Mouse (Mus musculus) midbrain, embryonic 14.5 days (tissue): Measurements from ENCODE around the gene Tcp10c. TPM values are rescaled to one million over a fixed set of nuclear protein-coding genes. Genes with fewer than 3 reads are reported as not detected.
"Not testable (repeated sequence)": the region's sequence is repeated elsewhere in the genome, so short reads cannot be mapped to it uniquely, and the experiment has no call there.

Experiments used
- ATAC-seq: fragments of 200-750 bp; cut with Nextera tagmentation; 2 replicates; pipeline ENCODE4 v1.8.0; 2017; ENCODE audit warnings: moderate number of reproducible peaks, moderate library complexity; ENCODE audit not compliant: low FRiP score, low TSS enrichment
- DNase-seq: peaks from one replicate; pipeline ENCODE4 v3.0.0-alpha.2; 2015
- H3K27ac ChIP-seq: fragments of 300-500 bp; sonication (generic); replicated peaks from 2 replicates; pipeline ENCODE4 v1.5.1; 2014; ENCODE audit warnings: mild to moderate bottlenecking, low read depth, low read length, moderate library complexity
- H3K27me3 ChIP-seq: fragments of 300-500 bp; sonication (generic); 2 replicates; pipeline ENCODE4 v1.6.1; 2014; ENCODE audit warnings: low read length, control low read depth, mixed read lengths; ENCODE audit not compliant: control insufficient read depth, insufficient read depth
- H3K36me3 ChIP-seq: fragments of 300-500 bp; sonication (generic); 2 replicates; pipeline ENCODE4 v1.6.1; 2014; ENCODE audit warnings: low read length, control low read depth; ENCODE audit not compliant: control insufficient read depth, insufficient read depth
- H3K4me1 ChIP-seq: fragments of 300-500 bp; sonication (generic); 2 replicates; pipeline ENCODE4 v1.6.1; 2014; ENCODE audit warnings: mild to moderate bottlenecking, antibody characterized with exemption, low read length, control low read depth; ENCODE audit not compliant: control insufficient read depth, insufficient read depth
- H3K4me2 ChIP-seq: fragments of 300-500 bp; sonication (generic); 2 replicates; pipeline ENCODE4 v1.6.1; 2014; ENCODE audit warnings: mild to moderate bottlenecking, low read length, moderate library complexity
- H3K4me3 ChIP-seq: fragments of 300-500 bp; sonication (generic); replicated peaks from 2 replicates; pipeline ENCODE4 v1.5.1; 2014; ENCODE audit warnings: low read depth, low read length
- H3K9ac ChIP-seq: fragments of 300-500 bp; sonication (generic); replicated peaks from 2 replicates; pipeline ENCODE4 v1.6.1; 2014; ENCODE audit warnings: mild to moderate bottlenecking, low read length, moderate library complexity
- H3K9me3 ChIP-seq: fragments of 300-500 bp; sonication (generic); 2 replicates; pipeline ENCODE4 v1.6.1; 2016; ENCODE audit warnings: low read length, control low read depth, mixed read lengths; ENCODE audit not compliant: control insufficient read depth
- WGBS: fragments of 180-500 bp; shearing (Covaris S2); extraction: QIAGEN DNeasy Blood & Tissue Kit; methylation state at CpG from one replicate; pipeline ENCODE4 v1.1.7; 2014; 5-methylcytosine and 5-hydroxymethylcytosine counted together
- polyA plus RNA-seq: library from polyadenylated mRNA; unstranded; fragments of >200 nt; fragmentation: Nextera tagmentation; extraction: Ambion mirVana; gene quantifications from 2 replicates; pipeline ENCODE4 v1.2.1, GENCODE M21; 2014

Gene Tcp10c
- polyA plus RNA-seq, 1 experiment from 2014 or later = not detected

DNA sequence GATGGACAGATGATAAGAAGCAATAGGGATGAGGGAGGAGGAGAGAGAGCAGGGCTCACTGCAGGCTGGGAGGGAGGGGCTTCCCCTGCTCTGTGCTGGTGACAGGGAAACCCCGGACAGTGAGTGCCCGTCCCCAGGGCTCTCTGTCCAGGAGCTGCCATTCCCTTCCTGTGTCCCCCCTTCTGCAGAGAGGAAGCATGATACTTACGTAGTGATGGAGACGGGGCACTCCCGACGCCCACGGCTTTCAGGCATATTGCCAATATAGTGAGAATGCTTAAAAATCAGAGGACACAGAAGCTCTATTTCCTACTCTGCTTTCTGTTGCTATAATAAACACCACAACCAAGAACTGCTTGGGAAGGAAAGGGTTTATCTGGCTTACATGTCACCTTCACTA lies 14.3 kb downstream of the Tcp10c start:
- DNase-seq, H3K4me1 ChIP-seq, H3K27me3 ChIP-seq, H3K4me2 ChIP-seq, H3K9ac ChIP-seq, H3K4me3 ChIP-seq, H3K9me3 ChIP-seq, H3K27ac ChIP-seq, ATAC-seq, H3K36me3 ChIP-seq: not testable (repeated sequence)
- 93% methylated on average over 7 of the region's 7 CpGs for WGBS

DNA sequence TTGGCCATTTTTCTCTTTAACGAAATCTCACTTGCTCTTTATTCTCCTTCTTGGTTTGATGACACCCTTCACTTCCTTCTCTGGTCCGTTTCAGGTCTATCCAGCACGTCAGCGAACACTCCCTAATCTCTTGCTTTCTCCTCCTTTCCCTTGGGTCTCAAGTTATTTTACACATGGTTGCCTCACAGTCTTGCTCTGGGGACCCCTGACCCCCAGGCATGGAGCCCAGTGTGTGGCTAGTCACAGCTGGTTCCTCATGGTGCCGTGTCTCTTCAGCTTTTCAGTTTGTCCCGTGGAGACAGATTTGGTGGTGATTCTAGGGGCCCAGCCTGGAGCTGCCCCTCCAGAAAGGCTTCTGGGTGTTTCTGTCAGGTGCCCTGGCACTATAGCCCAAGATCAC lies 16.4 kb downstream of the Tcp10c start:
- ATAC-seq, H3K4me1 ChIP-seq, H3K27me3 ChIP-seq, H3K4me2 ChIP-seq, H3K36me3 ChIP-seq, H3K9me3 ChIP-seq, H3K9ac ChIP-seq, H3K27ac ChIP-seq, H3K4me3 ChIP-seq, DNase-seq: not testable (repeated sequence)
- WGBS = 64% methylated on average over 3 of the region's 6 CpGs

DNA sequence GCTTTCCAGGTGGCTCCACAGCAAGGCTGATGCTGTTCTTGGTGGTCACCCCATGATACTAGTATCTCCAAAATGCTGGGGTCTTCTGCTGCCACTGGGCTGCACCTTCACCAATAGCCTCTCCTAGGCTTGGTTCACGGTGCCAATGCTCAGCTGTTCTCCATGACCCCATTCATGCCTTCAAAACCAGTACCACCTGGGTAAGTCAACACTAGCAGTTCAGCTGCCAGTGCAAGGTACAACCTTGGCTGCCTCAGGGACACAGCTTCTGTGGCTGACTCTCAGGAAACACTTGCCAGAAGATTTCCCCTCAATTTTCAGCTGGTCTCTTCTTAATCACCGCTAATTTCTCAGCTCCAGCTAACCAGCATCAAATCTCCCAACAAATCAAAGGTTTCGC lies 24.0 kb downstream of the Tcp10c start:
- H3K27ac ChIP-seq, DNase-seq: not testable (repeated sequence)

DNA sequence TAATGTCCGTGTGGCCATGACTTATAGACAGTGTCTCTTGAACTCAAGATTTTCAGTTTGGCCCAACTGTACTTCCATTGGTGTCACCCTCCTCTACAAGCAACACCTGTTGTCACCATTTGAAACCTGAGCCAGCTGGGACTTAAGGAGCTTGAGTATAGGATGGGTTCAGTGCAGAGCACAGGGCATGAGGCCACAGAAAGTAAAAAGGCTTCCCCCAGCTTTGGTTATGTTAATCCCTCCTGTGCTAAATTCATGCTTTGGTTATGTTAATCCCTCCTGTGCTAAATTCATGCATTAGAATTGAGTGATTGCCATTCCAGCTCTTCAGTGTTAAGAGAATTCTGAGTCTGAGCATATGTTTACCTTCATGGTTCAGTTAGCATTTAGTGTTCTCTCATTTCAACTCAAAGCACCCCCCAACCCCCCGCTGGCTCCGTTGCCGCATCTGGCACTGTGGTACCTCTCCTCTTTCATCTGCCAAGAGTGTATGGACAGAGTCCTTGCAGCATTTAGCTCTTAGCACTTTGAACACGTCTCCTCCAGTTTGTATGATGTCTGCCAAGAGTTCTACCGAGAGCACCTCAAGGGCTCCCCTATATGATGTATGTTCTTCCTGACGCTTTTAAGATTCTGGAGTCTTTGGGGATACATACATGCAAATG lies 25.7 kb downstream of the Tcp10c start:
- not testable (repeated sequence) for H3K27ac ChIP-seq, H3K9ac ChIP-seq, H3K4me2 ChIP-seq, DNase-seq, H3K4me1 ChIP-seq, H3K9me3 ChIP-seq, H3K4me3 ChIP-seq, H3K36me3 ChIP-seq, H3K27me3 ChIP-seq
- WGBS = 80% methylated on average over 5 of the region's 7 CpGs
- ATAC-seq = 0 out of 2 replicates have a peak, but pooled peaks have one; percentile 41

More for the DNA sequence above, 24.0 kb downstream of the Tcp10c start:
- H3K27me3 ChIP-seq, H3K9ac ChIP-seq, H3K4me2 ChIP-seq, H3K9me3 ChIP-seq, H3K4me3 ChIP-seq, ATAC-seq, H3K4me1 ChIP-seq, H3K36me3 ChIP-seq: not testable (repeated sequence)
- 87% methylated on average over 3 of the region's 3 CpGs for WGBS

DNA sequence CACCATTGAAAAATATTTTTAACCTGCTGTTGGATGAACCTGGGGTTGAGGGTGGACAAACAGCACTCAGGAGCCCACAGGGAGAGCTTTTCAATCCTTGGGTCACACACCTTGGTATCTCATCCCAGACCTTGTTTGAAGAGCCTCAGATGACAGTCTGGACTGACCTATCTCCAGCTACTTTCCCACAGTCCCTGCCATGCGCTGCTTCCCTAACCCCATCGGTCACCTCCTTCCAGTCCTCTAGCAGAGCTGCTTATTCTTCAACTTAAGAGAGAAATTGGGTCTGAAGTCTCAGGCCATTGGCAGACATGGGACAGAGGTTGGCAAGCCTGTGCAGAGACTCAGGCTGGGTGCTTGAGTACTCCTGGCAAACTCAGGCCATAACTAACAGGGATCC lies 26.9 kb downstream of the Tcp10c start:
- H3K27ac ChIP-seq, H3K4me2 ChIP-seq, ATAC-seq, H3K36me3 ChIP-seq, H3K4me3 ChIP-seq, DNase-seq, H3K9ac ChIP-seq, H3K9me3 ChIP-seq, H3K27me3 ChIP-seq, H3K4me1 ChIP-seq: not testable (repeated sequence)
- 94% methylated on average over 2 of the region's 2 CpGs for WGBS

DNA sequence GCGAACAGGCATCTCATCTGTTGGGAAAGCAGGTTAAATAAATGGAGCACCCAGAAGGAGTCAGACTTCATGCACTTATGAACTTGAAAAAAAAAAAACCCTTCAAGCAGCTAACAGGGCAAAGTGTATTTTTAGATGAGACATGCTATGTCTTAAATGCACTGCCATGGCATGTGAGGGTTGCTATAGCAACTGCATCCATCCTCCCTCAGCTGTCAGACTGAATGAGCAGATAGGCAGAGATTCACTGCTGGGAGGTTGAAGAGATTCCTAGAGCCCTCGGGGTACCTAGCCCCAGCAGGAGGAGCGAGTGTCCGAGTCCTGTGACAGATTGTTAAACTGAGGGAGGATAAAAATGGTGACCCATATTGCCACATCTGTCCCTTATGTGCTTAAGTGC lies 36.6 kb downstream of the Tcp10c start:
- not testable (repeated sequence) for H3K4me3 ChIP-seq, H3K9me3 ChIP-seq, H3K4me2 ChIP-seq, H3K27me3 ChIP-seq, DNase-seq, H3K9ac ChIP-seq, H3K27ac ChIP-seq, H3K36me3 ChIP-seq, H3K4me1 ChIP-seq, ATAC-seq
- WGBS = no CpG with 5 or more reads among the region's 4 CpGs

DNA sequence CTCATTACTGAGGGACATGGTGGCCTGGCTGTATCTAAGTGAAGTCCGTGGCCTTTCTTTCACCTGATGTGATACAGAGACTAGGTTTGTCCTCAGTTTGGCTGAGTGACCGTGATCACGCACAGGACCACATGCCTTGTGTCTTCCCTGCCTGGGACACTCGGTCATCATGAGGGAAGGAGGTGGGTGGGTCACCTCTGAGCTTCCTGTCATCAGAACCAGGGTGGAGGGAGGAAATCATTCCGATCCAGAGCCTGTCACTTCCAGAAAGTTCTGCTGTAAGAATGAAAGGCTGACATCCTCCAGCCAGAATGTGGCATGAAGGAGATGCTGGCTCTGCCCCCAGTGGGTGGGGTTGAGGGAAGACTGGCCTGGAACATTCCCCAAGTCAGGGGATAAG lies 45.6 kb downstream of the Tcp10c start:
- not testable (repeated sequence) for ATAC-seq, H3K27ac ChIP-seq, H3K36me3 ChIP-seq, H3K4me1 ChIP-seq, H3K9me3 ChIP-seq, DNase-seq, H3K4me3 ChIP-seq, H3K4me2 ChIP-seq, H3K9ac ChIP-seq, H3K27me3 ChIP-seq
- 87% methylated on average over 4 of the region's 5 CpGs for WGBS

DNA sequence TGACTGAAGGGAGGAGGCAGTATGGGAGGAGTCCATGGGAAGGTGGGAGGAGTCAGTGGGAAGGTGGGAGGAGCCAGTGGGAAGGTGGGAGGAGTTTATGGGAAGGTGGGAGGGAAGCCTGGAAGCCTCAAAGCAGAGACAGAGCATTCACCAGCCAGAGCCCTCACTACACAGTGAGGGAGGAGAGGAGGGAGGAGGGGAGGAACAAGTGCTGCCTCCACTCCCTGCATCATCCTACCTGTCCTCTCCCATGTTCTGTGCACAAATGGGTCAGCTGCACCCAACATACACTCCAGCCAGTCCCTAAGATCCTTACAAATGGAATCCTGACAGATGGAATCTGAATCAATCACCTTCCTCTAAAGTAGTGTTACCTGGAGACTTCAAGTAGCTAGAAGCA lies 47.7 kb downstream of the Tcp10c start:
- H3K27ac ChIP-seq, DNase-seq, H3K9ac ChIP-seq, H3K4me1 ChIP-seq, H3K9me3 ChIP-seq, ATAC-seq, H3K27me3 ChIP-seq, H3K36me3 ChIP-seq, H3K4me3 ChIP-seq, H3K4me2 ChIP-seq: not testable (repeated sequence)

DNA sequence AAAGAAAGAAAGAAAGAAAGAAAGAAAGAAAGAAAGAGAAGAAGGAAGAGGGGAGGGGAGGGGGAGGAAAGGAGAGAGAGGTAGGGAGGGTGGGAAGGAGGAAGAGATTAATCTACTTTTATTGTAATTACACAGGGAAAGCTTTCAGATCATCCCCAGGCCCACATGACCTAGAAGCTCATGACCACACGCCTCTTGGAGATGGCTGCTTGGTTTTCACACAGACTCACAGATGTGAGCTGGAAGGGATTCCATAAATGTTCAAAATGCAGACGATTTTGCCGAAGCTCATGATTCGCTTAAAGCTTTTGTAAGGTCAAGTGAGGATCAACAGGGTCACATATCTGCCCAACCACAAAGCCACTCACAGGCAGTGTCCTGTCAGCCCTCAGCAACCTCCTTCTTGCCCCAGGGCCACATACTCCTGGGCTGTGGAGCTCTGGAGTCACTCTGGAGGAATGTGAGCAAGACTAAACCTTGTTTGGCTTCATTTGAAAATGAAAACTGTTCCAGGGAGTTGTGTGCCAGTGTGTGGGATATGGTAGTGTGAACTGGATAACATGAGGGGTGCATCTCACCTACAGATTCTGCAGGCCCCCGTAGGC lies 49.3 kb downstream of the Tcp10c start:
- DNase-seq, H3K27me3 ChIP-seq, H3K9me3 ChIP-seq, H3K4me2 ChIP-seq, H3K36me3 ChIP-seq, H3K4me1 ChIP-seq, ATAC-seq, H3K27ac ChIP-seq, H3K9ac ChIP-seq, H3K4me3 ChIP-seq: not testable (repeated sequence)
- WGBS = 77% methylated on average over 5 of the region's 5 CpGs
